Mouse (Mus musculus): ENCODE data around the gene Zdhhc16.

GRCm38 (mm10) chr19:41916853-41917252 is 16.4 kb upstream of the Zdhhc16 start:
- no peak for TF ChIP-seq CTCF (IDR thresholded peaks at IDR 0.05; ENCODE audit: borderline replicate concordance, control insufficient read depth, extremely low read depth, insufficient read depth, low read length, poor library complexity)
- no peak for TF ChIP-seq POLR2A (IDR thresholded peaks at IDR 0.05; ENCODE audit: control insufficient read depth, extremely low read depth, insufficient read depth, low read length, poor library complexity)
